Mouse (Mus musculus) C2C12 (cell line): Measurements from ENCODE around the gene Usp1.
"Not testable (repeated sequence)": the region's sequence is repeated elsewhere in the genome, so short reads cannot be mapped to it uniquely, and the experiment has no call there.

Experiments
- CEBPB ChIP-seq: IDR thresholded peaks from one replicate; pipeline ENCODE4 v1.6.1; 2011; ENCODE audit warnings: low read depth, mild to moderate bottlenecking, control low read depth, moderate library complexity
- CTCF ChIP-seq: IDR thresholded peaks from one replicate; pipeline ENCODE4 v1.5.1; 2011; ENCODE audit not compliant: control insufficient read depth, insufficient read depth, insufficient read length
- FOSL1 ChIP-seq: IDR thresholded peaks from one replicate; pipeline ENCODE4 v1.8.0; 2011; ENCODE audit warnings: mild to moderate bottlenecking, low read length; ENCODE audit not compliant: poor library complexity, insufficient read depth, severe bottlenecking
- MAX ChIP-seq: IDR thresholded peaks from one replicate; pipeline ENCODE4 v1.6.1; 2011; ENCODE audit warnings: mild to moderate bottlenecking, control low read depth
- MYOG ChIP-seq: IDR thresholded peaks from one replicate; pipeline ENCODE4 v1.6.1; 2011; ENCODE audit not compliant: control insufficient read depth, insufficient read length; ENCODE audit errors: extremely low read depth
- USF1 ChIP-seq: IDR thresholded peaks from one replicate; pipeline ENCODE4 v1.6.1; 2011; ENCODE audit warnings: low read depth, mild to moderate bottlenecking, control low read depth, moderate library complexity

DNA sequence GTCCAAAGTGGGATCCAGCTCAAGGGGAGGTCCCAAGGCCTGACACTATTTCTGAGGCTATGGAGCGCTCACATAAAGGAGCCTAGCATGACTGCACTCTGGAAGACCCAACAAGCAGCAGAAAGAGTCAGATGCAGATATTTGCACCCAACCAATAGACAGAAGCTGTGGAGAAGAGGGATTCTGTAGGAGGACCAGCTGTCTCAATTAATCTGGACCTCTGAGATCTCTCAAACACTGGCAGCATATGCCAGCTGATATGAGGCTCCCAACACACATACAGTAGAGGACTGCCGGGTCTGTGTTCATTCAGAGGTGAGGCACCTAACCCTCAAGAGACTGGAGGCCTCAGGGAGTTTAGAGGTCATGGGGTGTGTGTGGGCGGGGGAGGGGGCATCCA lies 56.4 kb downstream of the Usp1 start:
- not testable (repeated sequence) for TF ChIP-seq CTCF, MAX, FOSL1, MYOG, CEBPB, USF1
